Mouse (Mus musculus) cortical plate, adult 2 months (tissue): ENCODE results near the gene Nanos2.

ENCODE experiments used
- CTCF ChIP-seq: fragments of 200-500 bp; IDR thresholded peaks from 2 replicates; pipeline ENCODE4 v1.5.1; 2011; ENCODE audit warnings: mild to moderate bottlenecking, control low read depth, low read length; ENCODE audit not compliant: insufficient read depth; ENCODE audit errors: extremely low read depth
- POLR2A ChIP-seq: fragments of 200-500 bp; IDR thresholded peaks from 2 replicates; pipeline ENCODE4 v1.6.1; 2011; ENCODE audit warnings: mild to moderate bottlenecking, low read length, control low read depth; ENCODE audit not compliant: insufficient read depth; ENCODE audit errors: extremely low read depth

- TF ChIP-seq CTCF (no peak), POLR2A (no peak)
Measured at GRCm38 (mm10) chr7:19024581-19025255, 37.5 kb downstream of the Nanos2 start.
